Mouse (Mus musculus): ENCODE measurements at regions not wholly inside any gene's neighbourhood (a gene's known extent, or its start where the extent isn't known, plus 50 kb on each side); places are given as distances from the start of the nearest gene placed in this dataset.

GRCm38 (mm10) chr10:95725349-95725748 lies 52.1 kb upstream of the Anapc15-ps start:
- DNase-seq (ENCODE audit: extremely low spot score, low read depth, low spot score) = no peak

Data from hindlimb bud, embryonic 11.5 days (tissue).